Mouse (Mus musculus) G1E (cell line): ENCODE data around the gene Cspg5.

ENCODE experiments used
- CTCF ChIP-seq: IDR thresholded peaks from 2 replicates; pipeline ENCODE4 v1.5.1; 2012; ENCODE audit warnings: low read depth, low read length, inconsistent platforms, mixed read lengths
- GATA1 ChIP-seq: IDR thresholded peaks from 2 replicates; pipeline ENCODE4 v1.6.1; 2012; ENCODE audit warnings: borderline replicate concordance, low read length, inconsistent platforms, mixed read lengths
- GATA2 ChIP-seq: IDR thresholded peaks from 2 replicates; pipeline ENCODE4 v1.6.1; 2012; ENCODE audit warnings: low read depth, low read length, inconsistent platforms, borderline replicate concordance
- POLR2AphosphoS5 ChIP-seq: IDR thresholded peaks from 2 replicates; pipeline ENCODE4 v1.6.1; 2012; ENCODE audit warnings: low read depth, low read length, inconsistent platforms; ENCODE audit not compliant: insufficient replicate concordance

- TF ChIP-seq GATA1 (no peak), CTCF (no peak), POLR2AphosphoS5 (no peak), GATA2 (no peak)
Measured at GRCm38 (mm10) chr9:110273507-110273906, 29.9 kb downstream of the Cspg5 start.
